Mouse (Mus musculus): ENCODE results near the gene Psmg4.

GRCm38 (mm10) chr13:34119406-34119805, 43.4 kb upstream of the Psmg4 start:
- TF ChIP-seq POLR2A (IDR thresholded peaks at IDR 0.05; ENCODE audit: control insufficient read depth in 1 of 2, insufficient read depth in 1 of 2, low read depth in 1 of 2, low read length in 2 of 2, poor library complexity in 1 of 2) = no peak
- TF ChIP-seq CTCF (IDR thresholded peaks at IDR 0.05 in 2 of 3, conservative IDR thresholded peaks at IDR 0.05 in 1 of 3; ENCODE audit: control insufficient read depth in 1 of 3, insufficient read depth in 1 of 3, low read depth in 2 of 3, low read length in 3 of 3, poor library complexity in 1 of 3, severe bottlenecking in 1 of 3) = no peak
- TF ChIP-seq UBTF (IDR thresholded peaks at IDR 0.05; ENCODE audit: borderline replicate concordance, insufficient read depth, low read depth, low read length) = no peak
- TF ChIP-seq ZNF384 (IDR thresholded peaks at IDR 0.05; ENCODE audit: low read depth, low read length) = no peak
- TF ChIP-seq ZC3H11A (IDR thresholded peaks at IDR 0.05; ENCODE audit: low read depth, low read length) = no peak
- TF ChIP-seq MEF2A (IDR thresholded peaks at IDR 0.05; ENCODE audit: extremely low read depth, insufficient replicate concordance, low read depth, low read length, poor library complexity, severe bottlenecking) = no peak

Data from MEL (cell line).